Mouse (Mus musculus): ENCODE measurements at regions not wholly inside any gene's neighbourhood (a gene's known extent, or its start where the extent isn't known, plus 50 kb on each side); places are given as distances from the start of the nearest gene placed in this dataset.

DNA sequence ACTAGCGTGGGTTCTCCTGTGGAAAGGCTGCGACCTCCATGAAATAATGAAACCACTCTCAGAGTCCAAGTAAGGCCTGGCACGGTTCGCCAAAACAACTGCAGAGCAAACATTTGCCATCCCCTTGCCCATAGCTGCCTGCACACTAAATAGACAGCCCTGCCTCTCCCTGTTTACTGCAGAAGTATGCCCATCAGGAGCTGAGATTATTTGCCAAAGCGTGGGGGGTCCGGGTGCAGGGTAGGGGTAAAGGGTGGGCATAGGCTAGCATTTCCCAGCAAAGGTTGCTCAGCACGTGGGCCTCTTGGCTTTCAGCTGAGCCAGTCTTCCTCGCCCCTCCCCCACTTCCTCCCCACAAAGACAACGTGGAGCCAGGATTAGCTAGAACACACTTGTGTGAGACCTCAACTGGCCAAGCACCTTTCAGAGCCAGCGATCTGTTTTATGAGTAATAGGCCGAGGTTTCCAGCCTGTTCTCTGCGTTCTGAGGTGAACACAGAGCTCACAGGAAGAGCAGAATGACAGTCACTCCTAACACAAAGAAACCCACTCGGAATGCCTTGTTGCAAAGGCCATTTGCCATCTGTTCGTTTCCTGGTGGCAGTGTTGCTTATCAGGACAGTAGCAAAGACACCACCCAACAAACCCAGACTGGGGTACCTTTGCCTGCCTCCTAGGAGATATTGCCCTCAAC is 55.6 kb upstream of the Cep85l start:
- no peak for DNase-seq (ENCODE audit: low read depth, low spot score)

GRCm38 (mm10) chr10:53434376-53435171 is 54.8 kb upstream of the Cep85l start:
- DNase-seq (ENCODE audit: low read depth, low spot score), result no peak

DNA sequence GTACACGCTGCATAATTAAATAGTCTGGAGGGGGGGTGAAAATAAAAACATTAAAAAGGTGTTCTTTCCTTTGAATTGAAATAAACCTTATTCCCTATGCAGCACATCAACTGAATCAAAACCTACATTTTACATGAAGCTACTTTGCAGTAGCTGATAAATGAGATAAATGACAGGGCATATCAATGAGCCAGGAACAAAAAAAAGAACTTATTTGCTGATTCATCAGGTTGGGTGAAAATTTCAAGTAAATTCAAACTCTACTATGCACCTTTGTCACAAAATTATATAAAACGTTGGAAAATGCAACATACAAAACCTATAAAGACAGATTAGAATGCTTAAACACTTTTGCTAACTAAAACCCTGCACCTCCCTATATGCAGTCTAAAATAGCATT is 53.0 kb upstream of the Cep85l start:
- no peak for DNase-seq (ENCODE audit: low read depth, low spot score)

GRCm38 (mm10) chr10:53429539-53430344 is 50.0 kb upstream of the Cep85l start:
- DNase-seq (ENCODE audit: low read depth, low spot score), result peak; percentile 39

Measured in brain, embryonic 18.5 days (tissue).